Mouse (Mus musculus) monocyte, adult 5-6 weeks (primary cell): ENCODE measurements at regions not wholly inside any gene's neighbourhood (a gene's known extent, or its start where the extent isn't known, plus 50 kb on each side); places are given as distances from the start of the nearest gene placed in this dataset.
"Not testable (repeated sequence)": the region's sequence is repeated elsewhere in the genome, so short reads cannot be mapped to it uniquely, and the experiment has no call there.

Source experiments
- ATAC-seq: fragments of 153-309, 156-312 bp; replicated peaks from 2 replicates; pipeline ENCODE4 v1.8.0; 2017; ENCODE audit warnings: mild to moderate bottlenecking; ENCODE audit not compliant: low TSS enrichment, insufficient number of reproducible peaks, severe bottlenecking, poor library complexity, low FRiP score

GRCm38 (mm10) chr10:85242701-85243100 lies 57.8 kb upstream of the Cry1 start:
- no peak for ATAC-seq

- no peak for ATAC-seq
These were observed 58.7 kb upstream of the Cry1 start for GRCm38 (mm10) chr10:85243556-85243955.

GRCm38 (mm10) chr10:85265746-85266145 lies 80.9 kb upstream of the Cry1 start:
- ATAC-seq: 0 out of 2 replicates have a peak, but pooled peaks have one; percentile 22

- ATAC-seq: peak; percentile 31; the same call in 1 of the 2 replicates
These were observed 81.3 kb upstream of the Cry1 start for GRCm38 (mm10) chr10:85266148-85266547.

- no peak for ATAC-seq
These were observed 81.9 kb upstream of the Cry1 start for GRCm38 (mm10) chr10:85266796-85267195.

GRCm38 (mm10) chr10:85270209-85270608 lies 85.3 kb upstream of the Cry1 start:
- no peak for ATAC-seq

GRCm38 (mm10) chr10:85276793-85277192 lies 91.9 kb upstream of the Cry1 start:
- ATAC-seq: no peak

- ATAC-seq: no peak
These were observed 94.7 kb upstream of the Btbd11 start for GRCm38 (mm10) chr10:85291733-85292476.

- no peak for ATAC-seq
These were observed 94.1 kb upstream of the Btbd11 start for GRCm38 (mm10) chr10:85292477-85292855.

GRCm38 (mm10) chr10:85293071-85293783 lies 93.4 kb upstream of the Btbd11 start:
- ATAC-seq: no peak

GRCm38 (mm10) chr10:85295133-85295887 lies 91.3 kb upstream of the Btbd11 start:
- no peak for ATAC-seq

GRCm38 (mm10) chr10:85311781-85312180 lies 74.8 kb upstream of the Btbd11 start:
- no peak for ATAC-seq

- ATAC-seq: not testable (repeated sequence)
These were observed 73.3 kb upstream of the Btbd11 start for GRCm38 (mm10) chr10:85313331-85313730.

- no peak for ATAC-seq
These were observed 65.6 kb upstream of the Btbd11 start for GRCm38 (mm10) chr10:85320971-85321370.

GRCm38 (mm10) chr10:85322280-85322679 lies 64.3 kb upstream of the Btbd11 start:
- ATAC-seq: no peak

- ATAC-seq: no peak
These were observed 57.2 kb upstream of the Btbd11 start for GRCm38 (mm10) chr10:85329382-85329781.

- ATAC-seq: no peak
These were observed 55.5 kb upstream of the Btbd11 start for GRCm38 (mm10) chr10:85330938-85331691.
